Mouse (Mus musculus) ovary, postnatal 36 days (tissue): ENCODE measurements at regions not wholly inside any gene's neighbourhood (a gene's known extent, or its start where the extent isn't known, plus 50 kb on each side); places are given as distances from the start of the nearest gene placed in this dataset.

Experiments used
- DNase-seq: peaks from one replicate; pipeline ENCODE4 v3.0.0; 2022; ENCODE audit warnings: low spot score, mixed read lengths

GRCm38 (mm10) chr13:31240546-31240945 is 266.5 kb downstream of the Gm5447 start:
- DNase-seq = no peak

DNA sequence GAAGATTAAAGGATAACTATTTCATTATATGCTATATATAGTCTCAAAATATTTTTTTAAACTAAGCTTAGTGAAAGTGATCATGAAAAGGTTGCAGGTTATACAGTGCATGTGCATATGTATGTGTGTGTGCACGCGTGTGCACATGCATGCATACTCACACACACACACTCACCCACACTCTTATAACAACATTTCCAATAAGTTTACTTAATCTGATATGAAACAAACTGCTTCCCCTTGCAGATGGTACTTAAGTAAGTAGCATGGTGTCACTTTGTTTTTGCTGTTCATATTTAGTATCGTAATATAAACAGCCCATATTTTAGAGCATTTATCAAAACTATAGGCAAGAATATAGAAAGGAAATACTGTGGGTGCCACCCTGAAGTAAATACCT is 275.0 kb downstream of the Gm5447 start:
- DNase-seq = no peak

DNA sequence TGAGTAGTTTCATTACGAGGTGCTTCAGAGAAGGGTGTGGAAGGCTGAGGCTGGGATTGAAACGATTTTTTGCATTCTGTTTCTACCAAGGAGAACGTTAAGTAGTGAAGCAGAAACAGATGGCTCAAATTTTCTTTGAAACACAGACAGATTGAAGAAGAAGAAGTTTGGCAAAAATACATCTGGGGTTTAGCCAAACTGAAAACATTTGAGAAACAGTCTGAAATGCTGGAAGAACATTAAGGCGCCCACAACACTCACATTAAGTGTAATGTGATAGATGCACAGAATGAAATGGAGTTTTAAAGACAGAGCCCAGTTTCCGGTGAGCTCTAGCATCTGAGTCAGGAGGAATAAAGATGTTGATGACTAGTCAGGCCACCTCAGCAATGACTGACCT is 275.5 kb downstream of the Gm5447 start:
- no peak for DNase-seq

DNA sequence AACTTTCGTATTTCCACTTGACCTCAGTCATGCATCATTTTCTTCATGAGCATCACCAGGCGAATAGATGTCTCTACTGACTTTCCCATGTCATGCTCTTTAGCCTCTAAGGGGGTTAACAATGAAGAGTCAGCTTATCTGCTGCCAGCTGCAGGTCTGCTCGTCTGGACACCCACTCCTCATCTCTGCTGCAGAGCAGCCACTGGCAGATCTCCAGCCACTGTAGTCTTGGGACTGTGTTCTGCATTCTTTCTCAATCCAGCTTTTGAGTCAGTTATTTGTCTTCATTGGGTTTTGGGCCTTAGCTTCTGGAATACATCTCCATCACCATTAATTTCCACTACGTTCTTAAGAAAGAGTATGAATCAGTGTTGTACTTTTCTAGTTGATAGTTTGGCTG is 280.0 kb downstream of the Gm5447 start:
- DNase-seq = no peak

- no peak for DNase-seq
Measured at GRCm38 (mm10) chr13:31254744-31255143, 280.7 kb downstream of the Gm5447 start.

- DNase-seq = no peak
Measured at GRCm38 (mm10) chr13:31255506-31255905, 281.5 kb downstream of the Gm5447 start.

- DNase-seq = no peak
Measured at GRCm38 (mm10) chr13:31267865-31268264, 288.1 kb upstream of the Foxq1 start.

GRCm38 (mm10) chr13:31276005-31276644 is 279.8 kb upstream of the Foxq1 start:
- no peak for DNase-seq

GRCm38 (mm10) chr13:31290630-31291029 is 265.3 kb upstream of the Foxq1 start:
- DNase-seq = no peak

GRCm38 (mm10) chr13:31292584-31293387 is 263.1 kb upstream of the Foxq1 start:
- DNase-seq = no peak

DNA sequence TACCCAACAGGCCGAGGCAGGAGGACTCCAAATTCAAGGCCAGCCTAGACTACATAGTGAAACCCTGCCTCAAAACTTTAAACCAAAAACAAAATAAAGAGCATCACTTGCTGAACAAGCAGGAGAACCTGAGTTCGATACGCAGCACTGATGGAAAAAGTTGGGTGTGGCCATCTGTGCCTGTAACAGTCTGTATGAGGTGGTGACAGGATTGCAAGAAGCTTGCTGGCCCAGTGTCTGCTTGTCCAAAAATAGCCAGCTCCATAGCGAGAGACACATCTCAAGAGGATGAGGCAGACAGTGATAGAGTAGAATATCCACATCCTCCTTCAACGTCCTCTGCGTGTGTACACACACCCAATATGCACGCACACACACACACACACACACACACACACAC is 261.9 kb upstream of the Foxq1 start:
- DNase-seq = no peak

- DNase-seq = no peak
Measured at GRCm38 (mm10) chr13:31303194-31303593, 252.7 kb upstream of the Foxq1 start.

DNA sequence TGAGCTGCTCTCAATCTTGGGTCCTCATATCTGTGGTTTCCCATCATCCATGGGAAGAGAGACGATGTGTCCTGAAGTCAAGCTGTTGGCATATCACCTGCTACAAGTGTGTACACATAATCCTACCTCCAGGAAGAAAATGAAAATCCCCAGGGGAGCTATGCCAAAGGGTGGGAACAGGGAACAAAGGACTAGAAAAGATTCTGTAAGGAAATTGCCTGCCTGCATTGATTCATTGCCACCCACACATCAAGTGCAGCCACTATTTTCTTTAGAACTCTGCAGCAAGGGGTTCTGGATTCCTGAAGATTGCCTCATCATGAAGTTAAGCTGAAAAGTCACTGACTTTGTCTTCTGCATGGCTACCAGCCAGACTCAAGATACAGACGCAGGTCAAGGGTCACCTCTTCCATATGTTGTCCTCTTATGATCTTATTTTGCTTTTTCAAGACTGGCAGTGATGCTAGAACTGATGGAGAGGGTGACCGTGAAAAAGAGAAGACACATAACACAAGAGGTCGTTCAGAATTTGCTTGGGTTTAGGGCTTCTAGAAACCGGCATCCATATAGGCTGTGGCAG is 251.6 kb upstream of the Foxq1 start:
- no peak for DNase-seq

GRCm38 (mm10) chr13:31309083-31309621 is 246.8 kb upstream of the Foxq1 start:
- no peak for DNase-seq

DNA sequence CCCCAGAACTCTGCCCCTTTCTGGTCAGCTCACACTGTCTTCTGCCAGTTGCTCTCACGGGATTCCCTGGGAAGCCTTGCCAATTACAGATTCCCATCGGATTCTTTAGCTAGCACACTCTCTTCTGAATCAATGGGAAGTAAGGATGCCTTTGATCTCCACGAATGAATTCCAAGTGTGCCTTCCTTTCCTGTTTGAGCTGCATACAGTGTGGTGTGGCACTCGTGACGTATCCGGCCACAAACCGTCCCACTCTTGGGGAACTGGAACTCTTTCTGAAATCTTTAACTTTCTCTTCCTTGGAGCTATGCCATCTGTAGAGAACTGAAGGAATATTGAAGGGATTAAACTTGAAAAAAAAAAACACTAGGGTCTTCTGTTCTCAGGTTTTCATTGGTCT is 243.2 kb upstream of the Foxq1 start:
- DNase-seq = no peak

DNA sequence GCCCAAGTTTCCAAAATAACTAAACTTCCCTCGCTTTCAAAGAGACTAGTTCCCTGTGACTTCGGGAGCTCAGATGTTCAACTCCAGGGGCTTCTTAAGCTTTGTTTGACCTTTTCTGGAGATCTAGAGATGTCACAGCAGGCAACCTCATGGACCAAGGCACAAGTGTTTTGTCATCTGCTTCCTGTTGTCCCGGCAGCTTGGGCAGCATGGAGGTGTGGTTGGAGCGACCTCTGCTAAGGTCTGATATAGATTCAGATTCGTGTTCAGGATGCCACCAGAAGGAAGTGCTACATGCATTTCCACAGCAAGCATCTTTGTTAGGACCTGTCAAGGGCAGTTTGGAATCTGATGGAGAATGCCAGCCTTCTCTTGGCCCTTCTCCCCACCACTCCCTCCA is 242.1 kb upstream of the Foxq1 start:
- no peak for DNase-seq

DNA sequence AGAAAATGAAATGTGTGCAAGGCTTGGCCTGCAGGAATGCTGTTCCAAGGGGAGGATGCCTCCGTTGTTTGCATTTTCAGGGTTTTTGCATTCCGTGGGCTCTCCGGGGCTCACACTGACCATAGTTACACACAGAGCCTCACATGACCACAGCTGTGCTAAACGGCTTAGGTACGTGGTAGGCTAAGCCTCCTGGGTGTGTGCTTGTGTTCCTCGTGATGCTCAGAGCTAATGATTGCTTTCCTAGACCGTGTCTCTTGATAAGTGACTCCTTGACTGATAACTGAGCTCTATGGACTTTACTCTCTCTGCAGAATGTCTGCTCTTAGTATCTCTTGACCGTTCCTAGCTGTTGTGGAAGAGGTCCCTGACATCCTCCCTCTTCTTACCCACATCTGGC is 238.9 kb upstream of the Foxq1 start:
- no peak for DNase-seq

DNA sequence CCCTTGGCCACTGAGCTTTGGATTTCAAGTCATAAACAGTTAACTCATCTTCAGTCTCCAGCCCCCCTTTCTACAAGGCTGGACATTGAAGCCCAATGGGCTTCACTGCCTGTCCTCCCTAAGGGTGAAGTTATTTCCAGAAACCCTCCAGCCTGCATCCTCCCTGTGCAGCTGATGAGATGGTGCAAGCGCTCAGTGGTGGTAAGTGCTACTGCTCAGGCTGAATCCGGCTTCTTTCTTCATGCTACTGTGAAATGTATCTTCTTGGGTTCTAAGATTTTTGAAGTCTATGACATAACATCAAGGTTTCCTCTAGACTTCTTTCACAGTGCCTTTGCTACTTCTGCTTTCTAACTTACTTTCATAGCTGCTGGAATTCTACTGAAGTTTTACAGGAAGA is 237.9 kb upstream of the Foxq1 start:
- no peak for DNase-seq

DNA sequence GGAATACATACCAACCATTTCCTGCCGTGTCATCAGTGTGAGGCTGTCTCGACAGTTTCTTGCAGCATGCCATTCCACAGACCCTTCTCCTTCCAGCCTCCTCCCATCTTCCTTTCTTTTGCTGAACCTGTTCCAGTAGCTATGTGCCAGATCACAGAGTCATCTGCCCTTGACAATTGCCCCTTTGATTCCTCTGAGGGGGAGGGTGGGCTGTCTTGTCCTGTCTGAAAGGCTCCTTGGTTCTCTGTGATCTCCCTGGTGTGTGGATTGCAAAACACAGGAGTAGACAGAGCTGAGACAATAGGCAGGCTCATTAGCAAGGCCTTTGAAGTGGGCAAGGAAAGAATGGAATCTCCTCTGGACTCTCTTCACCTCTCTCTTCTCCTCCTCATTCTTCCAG is 234.5 kb upstream of the Foxq1 start:
- DNase-seq = no peak

DNA sequence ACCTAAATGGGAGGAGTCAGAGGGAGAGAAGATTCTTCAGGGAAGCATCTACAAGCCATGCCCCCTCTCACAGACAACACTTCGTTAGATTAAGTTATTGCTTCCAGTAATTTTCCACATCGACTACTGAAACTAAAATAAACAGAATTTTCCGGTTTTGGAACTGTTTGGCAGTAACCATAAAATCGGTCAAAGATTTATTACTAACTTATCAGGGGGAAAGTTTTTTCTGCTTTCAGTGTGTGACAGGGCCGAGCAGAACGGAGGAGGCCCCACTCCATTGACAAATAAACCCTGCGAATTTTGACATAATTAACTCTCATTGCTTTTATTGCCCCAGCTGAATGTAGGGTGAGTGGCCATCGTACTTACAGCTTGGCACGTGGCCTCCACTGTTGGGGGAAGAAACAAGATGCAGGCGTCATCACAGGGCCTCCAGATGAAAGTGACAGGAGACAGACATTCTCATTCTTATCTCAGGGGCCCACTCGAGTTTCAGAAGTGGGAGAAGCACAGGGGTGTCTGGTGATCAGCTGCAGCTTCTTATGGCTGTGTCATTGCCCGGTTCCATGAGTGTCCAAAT is 229.6 kb upstream of the Foxq1 start:
- no peak for DNase-seq

GRCm38 (mm10) chr13:31327511-31327951 is 228.4 kb upstream of the Foxq1 start:
- no peak for DNase-seq

GRCm38 (mm10) chr13:31328756-31329155 is 227.2 kb upstream of the Foxq1 start:
- no peak for DNase-seq

- no peak for DNase-seq
Measured at GRCm38 (mm10) chr13:31330731-31331130, 225.2 kb upstream of the Foxq1 start.
